Mouse (Mus musculus) hindbrain, embryonic 10.5 days (tissue): ENCODE measurements around the gene Psmc3. TPM values are rescaled to one million over a fixed set of nuclear protein-coding genes. Genes with fewer than 3 reads are reported as not detected.
"Not testable (repeated sequence)": the region's sequence is repeated elsewhere in the genome, so short reads cannot be mapped to it uniquely, and the experiment has no call there.

Experiments used
- DNase-seq: peaks from one replicate; pipeline ENCODE4 v3.0.0-alpha.2; 2017; ENCODE audit warnings: low spot score
- H3K27ac ChIP-seq: fragments of 300-500 bp; sonication (generic); 2 replicates; pipeline ENCODE4 v1.5.1; 2016; ENCODE audit warnings: mild to moderate bottlenecking, moderate library complexity
- H3K27me3 ChIP-seq: fragments of 300-500 bp; sonication (generic); 2 replicates; pipeline ENCODE4 v1.6.1; 2016; ENCODE audit warnings: mild to moderate bottlenecking; ENCODE audit not compliant: poor library complexity, insufficient read depth, severe bottlenecking
- H3K36me3 ChIP-seq: fragments of 300-500 bp; sonication (generic); 2 replicates; pipeline ENCODE4 v1.6.1; 2016; ENCODE audit warnings: mild to moderate bottlenecking, moderate library complexity
- H3K4me1 ChIP-seq: fragments of 300-500 bp; sonication (generic); replicated peaks from 2 replicates; pipeline ENCODE4 v1.6.1; 2016; ENCODE audit warnings: mild to moderate bottlenecking
- H3K4me3 ChIP-seq: fragments of 300-500 bp; sonication (generic); 2 replicates; pipeline ENCODE4 v1.5.1; 2016; ENCODE audit warnings: mild to moderate bottlenecking, moderate library complexity
- H3K9me3 ChIP-seq: fragments of 300-500 bp; sonication (generic); 2 replicates; pipeline ENCODE4 v1.6.1; 2016; ENCODE audit warnings: mild to moderate bottlenecking, moderate library complexity
- WGBS: fragments of 180-500 bp; shearing (Covaris S2); methylation state at CpG from one replicate; pipeline ENCODE4 v1.1.7; 2016; 5-methylcytosine and 5-hydroxymethylcytosine counted together
- polyA plus RNA-seq: library from polyadenylated mRNA; unstranded; fragments of >200 nt; fragmentation: Nextera tagmentation; extraction: Ambion mirVana; gene quantifications from 2 replicates; pipeline ENCODE4 v1.2.1, GENCODE M21; 2016

The Psmc3 gene
- polyA plus RNA-seq, 1 experiment from 2014 or later, result 341 TPM

GRCm38 (mm10) chr2:91111832-91112231, 58.0 kb downstream of the Psmc3 start:
- H3K36me3 ChIP-seq, H3K4me3 ChIP-seq, H3K9me3 ChIP-seq, DNase-seq, H3K27ac ChIP-seq: not testable (repeated sequence)
- Histone ChIP-seq H3K4me1 (peaks cover 13% of the 10 kb centered on the region), H3K27me3 (peaks cover 20% of the 10 kb centered on the region)
- WGBS, result 92% methylated on average over 3 of the region's 3 CpGs

- Histone ChIP-seq H3K27me3 (peaks cover 25% of the 10 kb centered on the region), H3K4me3 (no peak overlapping the region), H3K9me3 (no peaks in the 10 kb centered on the region), H3K27ac (no peak overlapping the region), H3K4me1 (peaks cover 13% of the 10 kb centered on the region), H3K36me3 (no peaks in the 10 kb centered on the region)
- no peak for DNase-seq
- 58% methylated on average over 4 of the region's 4 CpGs for WGBS
Measured at GRCm38 (mm10) chr2:91112491-91112890, 58.7 kb downstream of the Psmc3 start.

DNA sequence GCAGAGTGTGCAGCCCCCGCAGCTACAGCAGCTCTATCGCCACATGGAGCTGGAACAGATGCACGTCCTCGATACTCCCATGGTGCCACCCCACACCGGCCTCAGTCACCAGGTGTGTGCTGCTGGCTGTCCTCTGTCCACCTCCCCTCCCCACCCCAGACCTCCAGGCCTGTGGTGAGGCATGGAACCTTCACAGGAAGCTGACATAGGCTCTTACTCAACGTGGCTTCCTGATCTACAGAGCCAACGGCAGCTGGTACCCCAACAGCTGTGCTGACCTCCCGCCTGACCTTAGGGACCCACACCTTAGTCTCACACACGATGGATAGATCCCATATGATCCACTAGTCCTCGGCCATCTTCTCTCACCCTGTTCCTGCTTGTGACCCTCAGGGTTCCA, 59.5 kb downstream of the Psmc3 start:
- peaks cover 29% of the 10 kb centered on the region for H3K27me3 ChIP-seq
- H3K4me3 ChIP-seq, result no peak overlapping the region
- H3K36me3 ChIP-seq, result no peaks in the 10 kb centered on the region
- peaks cover 13% of the 10 kb centered on the region for H3K4me1 ChIP-seq
- DNase-seq, result no peak
- no peaks in the 10 kb centered on the region for H3K9me3 ChIP-seq
- H3K27ac ChIP-seq, result no peak overlapping the region
- WGBS, result 83% methylated on average over 10 of the region's 10 CpGs

DNA sequence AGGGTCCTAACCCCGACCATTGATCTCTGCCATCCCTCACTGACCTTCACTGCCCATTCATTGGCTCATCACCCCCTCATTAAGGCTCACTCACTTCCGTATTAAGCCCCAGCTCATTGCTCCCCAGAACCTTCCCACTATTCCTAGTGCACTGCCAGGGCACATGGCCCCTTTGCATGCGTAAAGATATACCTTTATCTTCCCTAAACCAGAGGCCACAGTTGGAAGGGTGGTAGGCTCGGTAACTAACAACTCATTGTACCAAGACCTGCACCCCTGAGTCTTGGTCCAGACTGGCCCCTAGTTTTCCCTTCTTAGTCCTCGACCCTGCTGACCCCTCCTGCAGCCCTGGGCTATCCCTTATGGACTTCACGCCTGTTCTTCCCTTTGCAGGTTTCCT, 60.0 kb downstream of the Psmc3 start:
- 75% methylated on average over 6 of the region's 6 CpGs for WGBS
- no peak for DNase-seq
- H3K27me3 ChIP-seq, result peaks cover 29% of the 10 kb centered on the region

DNA sequence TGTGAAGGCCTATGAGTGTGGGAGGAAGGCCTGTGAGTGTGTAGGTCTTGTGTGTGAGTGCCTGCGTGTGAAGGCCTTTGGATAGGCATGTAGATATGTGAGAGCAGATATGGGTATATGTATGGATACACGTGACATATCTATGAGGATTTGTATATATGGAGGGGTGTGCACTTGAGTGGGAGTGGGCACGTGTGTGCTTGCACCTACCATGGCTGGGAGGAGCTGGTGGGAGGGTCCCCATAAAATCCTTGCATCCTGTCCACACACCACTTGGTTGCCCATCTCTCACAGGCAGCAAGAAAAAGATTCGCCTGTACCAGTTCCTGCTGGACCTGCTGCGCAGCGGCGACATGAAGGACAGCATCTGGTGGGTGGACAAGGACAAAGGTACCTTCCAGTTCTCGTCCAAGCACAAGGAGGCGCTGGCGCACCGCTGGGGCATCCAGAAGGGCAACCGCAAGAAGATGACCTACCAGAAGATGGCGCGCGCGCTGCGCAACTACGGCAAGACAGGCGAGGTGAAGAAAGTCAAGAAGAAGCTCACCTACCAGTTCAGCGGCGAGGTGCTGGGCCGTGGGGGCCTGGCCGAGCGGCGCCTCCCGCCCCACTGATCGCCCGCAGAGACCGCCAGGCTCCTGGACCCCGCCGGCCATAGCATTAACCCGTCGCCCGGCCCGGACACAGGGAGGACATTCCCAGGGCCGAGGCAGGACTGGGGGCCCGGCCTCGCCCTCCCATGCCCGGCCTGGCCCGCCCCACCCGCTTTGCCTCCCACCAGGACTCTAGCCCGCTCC, 61.2 kb downstream of the Psmc3 start:
- WGBS, result 7% methylated on average over 42 of the region's 42 CpGs
- DNase-seq, result peak; percentile 97
- Histone ChIP-seq H3K4me3 (peak overlapping the region; percentile 59), H3K27me3 (peaks cover 29% of the 10 kb centered on the region), H3K36me3 (no peaks in the 10 kb centered on the region), H3K4me1 (peaks cover 20% of the 10 kb centered on the region), H3K9me3 (no peaks in the 10 kb centered on the region), H3K27ac (peak overlapping the region; percentile 87)

More for the DNA sequence above, 60.0 kb downstream of the Psmc3 start:
- no peaks in the 10 kb centered on the region for H3K36me3 ChIP-seq
- no peak overlapping the region for H3K27ac ChIP-seq
- H3K9me3 ChIP-seq, result no peaks in the 10 kb centered on the region
- no peak overlapping the region for H3K4me3 ChIP-seq
- peaks cover 18% of the 10 kb centered on the region for H3K4me1 ChIP-seq

GRCm38 (mm10) chr2:91115578-91115970, 61.8 kb downstream of the Psmc3 start:
- Histone ChIP-seq H3K9me3 (no peaks in the 10 kb centered on the region), H3K36me3 (no peaks in the 10 kb centered on the region), H3K4me3 (peak overlapping the region; percentile 59), H3K4me1 (peaks cover 20% of the 10 kb centered on the region), H3K27ac (peak overlapping the region; percentile 87), H3K27me3 (peaks cover 29% of the 10 kb centered on the region)
- 38% methylated on average over 12 of the region's 12 CpGs for WGBS
- no peak for DNase-seq

Other genes with a start within 250 kb of the Psmc3 start
- 234 and 244 TPM in 2 replicates for gene Mtch2, start 206.9 kb upstream of the Psmc3 start, polyA plus RNA-seq
- gene C1qtnf4, start 168.1 kb upstream of the Psmc3 start, polyA plus RNA-seq, result 2.4 and 9.6 TPM in 2 replicates
- gene Kbtbd4, start 149.3 kb upstream of the Psmc3 start, polyA plus RNA-seq, result 55.9 and 56.8 TPM in 2 replicates
- gene Ndufs3, start 149.2 kb upstream of the Psmc3 start, polyA plus RNA-seq, result 189 and 220 TPM in 2 replicates
- 129 and 141 TPM in 2 replicates for gene Celf1, start 113.6 kb upstream of the Psmc3 start, polyA plus RNA-seq
- 0.41 and 1.7 TPM in 2 replicates for gene Rapsn, start 18.4 kb upstream of the Psmc3 start, polyA plus RNA-seq
- gene Slc39a13, start 16.4 kb downstream of the Psmc3 start, polyA plus RNA-seq, result 21.3 and 25.8 TPM in 2 replicates
- gene Spi1, start 28.4 kb downstream of the Psmc3 start, polyA plus RNA-seq, result 4.3 TPM in 2 replicates
- 0.32 TPM in 1 of 2 replicates, not detected in the other for gene Mybpc3, start 64.1 kb downstream of the Psmc3 start, polyA plus RNA-seq
- gene Madd, start 129.8 kb downstream of the Psmc3 start, polyA plus RNA-seq, result 17.1 and 23.1 TPM in 2 replicates
- 2.0 and 2.1 TPM in 2 replicates for gene Nr1h3, start 148.8 kb downstream of the Psmc3 start, polyA plus RNA-seq
- 29.6 and 34.9 TPM in 2 replicates for gene Acp2, start 148.9 kb downstream of the Psmc3 start, polyA plus RNA-seq
- 8.3 and 10.5 TPM in 2 replicates for gene Ddb2, start 183.0 kb downstream of the Psmc3 start, polyA plus RNA-seq
- gene Pacsin3, start 201.9 kb downstream of the Psmc3 start, polyA plus RNA-seq, result 30.0 and 38.5 TPM in 2 replicates
- gene Arfgap2, start 211.0 kb downstream of the Psmc3 start, polyA plus RNA-seq, result 93.6 and 94.4 TPM in 2 replicates